Mouse (Mus musculus) G1E (cell line): Measurements from ENCODE around the gene Hoxb3.

Experiments
- CTCF ChIP-seq: IDR thresholded peaks from 2 replicates; pipeline ENCODE4 v1.5.1; 2012; ENCODE audit warnings: low read depth, low read length, inconsistent platforms, mixed read lengths
- GATA1 ChIP-seq: IDR thresholded peaks from 2 replicates; pipeline ENCODE4 v1.6.1; 2012; ENCODE audit warnings: borderline replicate concordance, low read length, inconsistent platforms, mixed read lengths
- GATA2 ChIP-seq: IDR thresholded peaks from 2 replicates; pipeline ENCODE4 v1.6.1; 2012; ENCODE audit warnings: low read depth, low read length, inconsistent platforms, borderline replicate concordance

GRCm38 (mm10) chr11:96293302-96293921 is 29.7 kb upstream of the Hoxb3 start:
- TF ChIP-seq GATA2 (no peak), CTCF (no peak), GATA1 (no peak)
